Mouse (Mus musculus) adrenal gland, adult 18-20 months (tissue): Measurements from ENCODE around the gene Spock1. TPM values are rescaled to one million over a fixed set of nuclear protein-coding genes. Genes with fewer than 3 reads are reported as not detected.

Source experiments
- DNase-seq, 2 experiments: peaks; one replicate each; pipeline ENCODE4 v3.0.0; 2021 to 2022; ENCODE audit warnings: low spot score in 2 of 2
- total RNA-seq, 2 experiments: library from RNA; stranded (reverse); gene quantifications; 1 replicate in 1 of 2; 2 replicates in 1 of 2; pipeline ENCODE4 v1.2.3; 2021

Spock1 gene
- total RNA-seq, 2 experiments from 2014 or later: 9.4 to 10.9 TPM

DNA sequence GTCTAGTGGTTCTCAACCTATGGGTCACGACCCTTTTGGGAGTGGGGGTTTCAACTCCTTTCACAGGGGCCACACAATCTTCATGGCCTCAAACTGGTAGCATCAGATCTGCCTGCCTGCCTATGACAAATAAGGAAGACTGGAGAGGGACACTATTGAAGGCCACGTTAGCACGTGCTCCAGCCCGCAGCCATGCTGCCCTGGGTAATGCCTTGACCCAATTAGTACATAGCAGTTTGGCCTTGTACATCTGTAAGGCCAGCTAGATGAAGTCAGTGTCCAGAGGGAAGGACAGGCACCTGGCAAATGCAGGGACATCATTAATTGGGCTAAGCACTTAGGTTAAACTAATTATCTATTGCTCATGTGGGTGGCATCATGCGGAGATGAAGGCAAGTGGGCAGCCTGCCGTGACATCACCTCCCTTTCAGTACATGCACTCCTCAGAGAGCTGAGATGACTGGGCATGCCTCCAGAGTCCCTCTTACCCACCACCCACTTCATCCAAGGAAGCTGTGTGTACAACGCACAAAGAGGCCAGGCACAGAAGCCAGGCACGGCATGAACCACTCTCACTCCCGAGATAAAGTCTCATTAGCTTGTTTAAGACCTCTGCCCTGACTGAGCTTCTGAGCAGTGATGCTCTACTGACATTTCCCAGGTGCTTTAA lies 241.8 kb downstream of the Spock1 start:
- DNase-seq: no peak

DNA sequence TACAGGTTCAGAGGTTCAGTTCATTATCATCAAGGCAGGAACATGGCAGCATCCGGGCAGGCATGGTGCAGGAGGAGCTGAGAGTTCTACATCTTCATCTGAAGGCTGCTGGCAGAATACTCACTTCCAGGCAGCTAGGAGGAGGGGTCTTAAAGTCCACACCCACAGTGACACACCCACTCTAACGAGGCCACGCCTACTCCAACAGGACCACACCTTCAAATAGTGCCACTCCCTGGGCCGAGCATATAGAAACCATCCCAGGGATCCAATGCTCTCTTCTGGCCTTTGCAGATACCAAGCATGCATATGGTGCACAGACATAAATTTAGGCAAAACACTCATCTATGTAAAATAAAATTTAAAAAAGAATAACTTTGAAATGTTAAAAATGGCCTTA lies 245.6 kb downstream of the Spock1 start:
- no peak for DNase-seq

DNA sequence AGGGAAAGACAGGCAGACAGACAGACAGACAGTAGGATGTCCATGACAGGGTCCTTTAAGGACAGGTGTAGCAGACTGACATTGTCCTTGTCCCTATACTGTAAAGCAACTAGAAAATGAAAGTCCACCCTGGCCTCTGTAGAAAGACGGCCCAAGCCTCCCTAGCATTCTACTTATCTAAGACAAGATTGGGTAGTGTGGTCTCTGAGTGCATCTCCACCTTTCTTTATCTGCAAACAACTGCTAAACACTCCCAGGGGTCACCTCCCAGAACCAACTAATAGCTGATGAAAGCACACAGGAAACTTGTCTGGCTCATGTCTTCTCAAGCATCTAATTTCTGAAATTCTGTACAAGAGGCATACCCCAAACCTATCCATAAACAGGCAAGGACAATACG lies 247.6 kb downstream of the Spock1 start:
- DNase-seq: no peak

DNA sequence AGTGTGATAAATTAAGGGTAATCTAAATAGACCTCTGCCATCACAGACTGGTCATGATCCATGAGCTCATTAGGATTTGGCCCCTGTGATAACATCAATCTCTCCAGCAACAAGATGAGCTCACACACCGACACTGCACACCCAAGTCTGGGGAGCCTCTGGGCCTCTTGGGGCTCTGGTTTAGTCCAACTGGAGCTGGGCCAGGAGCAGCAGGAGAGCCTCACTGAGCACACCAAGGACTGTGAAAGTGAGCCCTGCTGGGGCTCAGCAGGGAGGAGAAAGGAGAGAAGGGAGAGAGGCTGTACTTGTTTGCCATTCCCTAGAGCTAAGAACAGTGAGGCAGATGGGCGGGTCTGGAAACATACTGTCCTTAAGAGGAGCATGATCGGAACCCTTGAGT lies 248.3 kb downstream of the Spock1 start:
- no peak for DNase-seq

DNA sequence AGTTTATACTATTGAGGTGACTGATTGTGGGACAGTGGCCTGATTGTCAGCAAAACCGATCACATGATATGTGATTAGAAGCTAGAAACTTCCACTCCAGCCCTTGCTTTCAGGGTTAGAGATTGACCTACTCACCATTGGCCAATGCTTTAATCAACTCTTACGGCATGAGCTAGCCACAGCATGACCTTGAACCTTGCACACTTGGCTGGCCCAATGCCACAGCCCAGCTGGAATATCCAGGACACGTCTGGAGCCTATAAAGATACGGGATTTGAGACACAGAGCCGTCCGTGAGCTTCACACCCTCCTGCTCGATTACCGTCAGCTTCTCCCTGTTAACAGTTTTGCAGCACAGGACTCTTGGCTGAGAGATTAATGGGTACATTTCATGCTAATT lies 251.5 kb downstream of the Spock1 start:
- DNase-seq: peak in 1 of 2 experiments; percentile 33

DNA sequence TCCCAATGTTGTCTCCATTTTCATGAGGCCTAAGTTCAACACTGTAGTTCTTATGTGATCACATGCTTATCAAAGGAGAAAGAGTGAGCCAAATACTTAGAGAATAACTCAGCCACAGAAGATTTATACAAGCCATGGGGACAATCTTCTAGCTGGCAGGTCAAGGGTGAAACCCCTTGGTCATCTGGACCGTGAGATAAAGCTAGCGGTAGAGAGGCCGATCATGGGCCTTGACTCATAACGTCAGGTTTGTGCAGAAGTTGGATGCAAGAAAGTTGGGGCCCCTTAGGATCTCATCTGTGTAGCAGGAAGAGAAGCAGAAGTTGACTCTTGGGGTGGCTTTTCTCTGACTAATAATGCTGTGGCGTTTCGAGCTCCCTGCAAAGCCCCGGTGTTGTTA lies 253.8 kb downstream of the Spock1 start:
- no peak for DNase-seq

DNA sequence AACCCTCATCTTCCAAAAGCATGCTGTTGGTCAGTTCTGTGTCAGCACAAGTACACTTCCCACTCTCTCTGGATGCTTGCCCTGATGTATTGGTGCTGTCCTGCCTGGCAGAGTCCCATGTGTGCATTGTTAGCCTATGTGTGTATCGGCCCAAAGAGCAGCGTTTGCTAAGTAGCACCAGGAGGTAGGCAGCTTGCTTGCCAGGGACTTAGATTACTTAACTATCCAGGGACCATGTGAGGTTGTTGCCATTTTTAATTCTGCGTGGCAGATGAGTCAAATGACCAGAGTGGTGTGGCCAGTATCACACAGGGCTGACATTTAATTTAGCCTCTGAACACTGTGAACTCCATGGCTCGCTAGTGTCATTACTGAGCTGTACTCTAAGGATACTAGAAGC lies 256.9 kb downstream of the Spock1 start:
- DNase-seq: no peak

DNA sequence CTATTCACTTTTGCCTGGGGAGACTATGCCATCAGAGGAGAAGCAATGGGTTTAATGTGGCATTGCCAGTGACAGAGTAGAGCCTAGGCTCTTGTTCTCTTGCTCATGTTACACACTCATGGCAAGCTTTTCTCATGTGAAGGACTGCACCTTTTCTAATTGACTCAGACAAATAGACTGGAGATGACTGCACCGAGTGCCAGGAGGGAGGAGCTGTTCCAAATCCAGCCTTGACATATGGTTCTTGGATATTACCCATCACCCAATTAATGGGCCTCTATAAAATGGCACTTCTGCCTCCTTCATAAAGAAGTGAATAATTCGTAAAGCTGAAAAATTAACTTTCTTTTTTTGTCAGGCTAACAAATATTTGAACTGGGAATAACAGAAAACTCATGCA lies 259.3 kb downstream of the Spock1 start:
- no peak for DNase-seq

DNA sequence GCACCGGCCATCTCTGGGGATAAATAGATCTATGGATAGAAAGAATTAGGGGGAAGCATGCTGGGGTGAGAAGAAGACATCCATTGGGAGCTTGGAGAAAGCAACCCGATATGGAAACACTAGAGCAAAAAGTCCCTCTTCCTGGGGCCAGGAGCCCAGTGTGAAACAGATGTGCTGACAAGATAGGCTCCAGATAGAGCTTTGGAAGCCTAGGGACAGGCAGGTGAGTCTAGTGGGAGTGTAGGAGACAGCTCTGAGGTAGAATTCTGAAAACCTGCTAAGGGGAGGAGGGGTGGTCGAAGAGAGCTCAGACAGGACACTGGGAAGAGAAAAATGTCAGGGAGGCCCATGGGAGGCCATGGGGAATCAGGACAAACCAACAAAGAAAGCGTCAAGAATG lies 260.7 kb downstream of the Spock1 start:
- DNase-seq: no peak

DNA sequence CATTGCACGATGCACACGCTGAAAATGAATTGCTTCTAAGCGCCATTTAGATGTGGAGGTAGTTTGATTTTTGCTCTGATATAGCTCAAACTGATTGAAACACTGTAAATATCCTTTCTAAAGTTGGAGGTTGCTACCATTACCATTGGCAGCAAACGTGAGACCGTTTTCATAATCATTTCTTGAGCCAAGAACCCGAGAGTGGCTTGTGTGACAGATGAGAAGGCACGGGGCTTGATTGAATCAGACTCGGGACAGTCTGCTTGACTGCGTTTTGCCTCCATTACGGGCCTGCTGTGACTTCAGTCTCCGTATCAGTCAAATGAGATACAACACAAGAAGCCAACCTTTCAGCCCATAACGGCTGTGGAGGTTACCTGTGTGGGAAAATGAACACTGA lies 265.1 kb downstream of the Spock1 start:
- no peak for DNase-seq

DNA sequence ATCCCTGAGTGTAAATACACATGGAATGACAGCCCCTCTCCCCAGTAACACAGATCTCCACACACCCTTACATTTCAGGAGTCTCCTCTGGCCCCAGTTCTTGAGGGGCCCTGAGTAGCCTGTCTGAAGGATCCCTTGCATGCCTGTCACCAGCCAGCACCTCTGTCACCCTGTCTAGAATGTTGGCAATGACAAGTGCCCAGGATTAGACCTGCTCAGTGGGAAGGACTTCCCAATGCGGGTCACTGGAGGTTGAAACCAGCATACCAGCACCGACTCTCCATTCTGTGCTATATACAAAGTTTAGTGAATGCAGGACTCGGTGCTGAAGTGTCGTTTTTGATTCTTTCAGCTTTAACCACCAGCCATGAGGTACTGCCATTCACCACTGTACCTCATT lies 266.5 kb downstream of the Spock1 start:
- DNase-seq: no peak

DNA sequence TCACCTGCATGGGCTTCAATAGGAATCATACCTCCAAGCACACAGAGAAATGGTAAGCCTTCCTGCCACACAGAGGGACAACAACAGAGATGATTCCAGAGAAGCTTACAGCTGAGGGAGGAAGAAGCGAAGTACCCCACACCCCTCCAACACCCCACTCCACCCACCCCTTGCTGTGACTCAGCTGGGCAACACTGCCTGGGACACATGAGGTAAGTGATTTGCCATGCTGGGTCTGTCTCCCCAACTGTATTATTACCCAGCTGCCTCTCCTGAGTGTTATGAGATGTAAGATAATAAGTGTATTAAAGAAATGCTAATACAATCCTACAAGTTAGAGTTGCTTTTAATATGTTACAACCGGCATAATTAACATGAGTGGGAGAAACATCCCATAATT lies 267.2 kb downstream of the Spock1 start:
- DNase-seq: no peak

DNA sequence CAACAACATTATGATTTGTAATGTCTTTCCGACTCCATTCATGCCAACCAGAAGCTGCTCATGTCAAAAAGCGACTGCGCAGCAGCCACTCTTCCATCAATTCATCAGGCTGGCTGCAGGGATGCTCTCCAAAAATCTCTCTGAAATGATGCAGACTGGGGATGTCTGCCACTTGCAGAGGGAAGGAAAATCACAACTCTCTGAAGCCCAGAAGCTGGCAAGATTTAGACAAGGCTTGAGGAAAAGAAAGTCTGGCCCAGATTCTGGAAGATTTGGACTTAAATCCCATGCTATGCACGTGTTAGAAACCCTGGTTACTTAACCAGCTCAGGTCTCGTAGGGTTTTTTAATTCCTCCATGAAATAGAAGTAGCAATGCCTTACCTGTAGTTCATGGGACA lies 269.3 kb downstream of the Spock1 start:
- no peak for DNase-seq

DNA sequence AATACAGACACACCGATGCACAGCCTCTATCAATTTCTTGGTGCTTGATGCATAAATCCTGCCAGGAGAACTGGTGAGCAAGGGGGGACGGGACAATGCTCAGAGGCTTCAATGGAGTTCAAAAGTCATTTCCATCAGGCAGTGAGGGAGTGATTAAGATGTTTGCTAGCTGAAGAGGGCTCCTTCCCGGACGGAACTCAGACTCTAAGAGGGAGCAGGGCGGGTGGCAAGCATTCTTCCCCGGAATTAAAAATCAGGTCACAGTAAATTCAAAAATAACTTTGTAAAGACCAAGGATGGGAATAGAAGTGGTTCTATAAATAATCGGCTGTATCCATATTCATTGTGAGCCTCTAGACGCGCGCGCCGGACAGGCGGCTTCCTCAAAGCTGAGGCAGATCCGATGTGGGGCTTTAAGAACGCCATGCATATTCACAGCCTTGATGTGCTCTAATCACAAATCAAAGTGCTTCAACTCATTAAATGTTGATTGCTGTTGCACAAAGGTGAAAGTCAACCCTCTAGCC lies 270.5 kb downstream of the Spock1 start:
- no peak for DNase-seq

DNA sequence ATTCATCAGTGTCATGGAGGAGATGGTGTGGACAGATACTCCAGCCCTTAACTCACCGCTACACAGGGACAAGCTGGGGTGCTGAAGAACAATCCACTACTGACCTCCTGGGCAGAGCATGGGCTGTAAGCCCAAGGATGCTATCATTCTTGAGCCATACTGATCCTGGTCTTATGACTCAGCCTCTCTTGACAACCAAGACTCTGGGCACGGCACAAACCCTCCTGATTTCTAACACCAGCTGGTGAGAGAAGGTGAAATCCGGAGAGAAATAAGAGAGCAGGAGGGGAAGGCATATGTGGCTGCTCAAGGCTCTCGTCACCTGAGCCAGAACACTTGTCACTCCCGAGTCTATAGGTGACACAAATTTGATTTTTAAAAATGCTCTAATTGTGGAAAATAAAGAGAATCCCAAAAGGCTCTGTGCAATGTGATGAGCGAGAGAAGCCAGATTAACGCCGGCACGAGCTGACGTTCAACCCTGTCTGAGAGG lies 271.0 kb downstream of the Spock1 start:
- DNase-seq: no peak

DNA sequence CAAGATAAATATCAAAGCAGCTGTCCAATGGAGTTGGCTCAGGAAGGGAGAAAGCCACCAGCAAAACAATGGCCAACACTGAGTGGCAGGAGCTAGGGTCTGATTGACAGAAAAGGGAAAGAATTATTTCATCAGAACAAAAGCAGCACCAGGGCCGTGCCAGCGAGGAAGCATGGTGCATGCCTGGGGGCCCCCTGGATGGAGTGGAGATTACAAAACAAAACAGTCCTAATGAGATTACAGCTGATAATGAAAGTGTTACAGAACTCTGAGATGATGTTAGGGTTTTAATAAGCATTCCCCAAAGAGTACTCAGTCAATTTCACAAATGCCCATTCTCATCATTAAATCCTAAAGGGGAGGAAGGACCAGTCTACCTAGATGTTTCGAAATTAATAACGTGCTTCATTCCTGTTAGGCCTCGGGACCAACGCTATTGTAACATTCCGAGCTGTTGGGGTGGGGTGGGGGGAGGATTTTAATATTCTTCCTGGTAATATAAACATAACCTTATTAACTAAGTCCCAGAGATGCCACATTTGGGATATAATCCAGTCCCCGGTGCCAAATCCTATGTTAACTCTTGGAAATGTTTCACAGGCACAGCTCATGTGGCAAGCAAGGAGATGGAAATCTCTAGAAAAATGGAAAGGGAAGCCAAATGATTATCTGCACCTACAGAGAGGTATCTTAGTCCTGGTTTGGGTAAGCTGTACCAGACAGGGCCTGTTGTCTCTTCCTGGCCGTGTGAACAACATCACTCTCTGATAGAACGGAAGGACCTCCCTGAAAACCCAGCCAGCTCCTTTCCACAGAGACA lies 271.7 kb downstream of the Spock1 start:
- DNase-seq: no peak

DNA sequence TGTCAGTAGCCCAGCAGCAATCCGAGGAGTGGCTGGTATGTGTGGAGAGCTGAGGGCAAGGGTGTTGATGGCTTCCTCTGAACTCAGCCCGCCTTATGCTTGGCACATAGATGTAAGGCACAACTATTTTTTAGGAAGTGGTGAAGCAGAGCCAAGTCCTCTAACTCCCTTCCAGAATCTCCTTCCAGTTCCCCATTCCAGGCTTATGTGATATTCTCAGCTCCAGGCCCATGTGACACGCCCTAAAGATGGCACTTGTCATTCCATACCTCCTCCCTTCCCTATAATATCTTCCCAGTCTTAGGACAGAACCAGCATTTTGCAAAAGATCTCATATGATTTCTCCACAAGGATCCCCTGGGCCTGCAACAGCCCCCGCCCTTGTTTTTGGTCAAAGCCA lies 277.6 kb downstream of the Spock1 start:
- DNase-seq: no peak

DNA sequence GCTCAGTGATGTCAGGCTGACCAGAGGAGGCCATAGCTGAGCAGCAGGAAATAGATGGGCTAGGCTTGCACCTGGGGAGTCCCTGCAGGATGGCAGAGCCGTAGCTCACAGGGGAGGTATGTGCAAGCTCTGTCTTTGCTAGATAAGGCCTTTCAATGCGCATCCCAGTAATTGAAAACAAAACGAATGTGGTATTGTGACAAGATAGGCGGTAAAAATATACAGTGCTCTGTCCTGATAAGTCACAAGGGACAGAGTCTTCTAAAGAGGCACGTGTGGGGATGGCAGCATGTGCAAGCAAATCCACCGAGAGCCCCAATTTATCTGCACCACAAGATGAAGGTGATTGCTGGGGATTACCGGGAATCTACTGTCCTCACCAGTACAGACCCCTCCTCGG lies 279.9 kb downstream of the Spock1 start:
- DNase-seq: no peak

DNA sequence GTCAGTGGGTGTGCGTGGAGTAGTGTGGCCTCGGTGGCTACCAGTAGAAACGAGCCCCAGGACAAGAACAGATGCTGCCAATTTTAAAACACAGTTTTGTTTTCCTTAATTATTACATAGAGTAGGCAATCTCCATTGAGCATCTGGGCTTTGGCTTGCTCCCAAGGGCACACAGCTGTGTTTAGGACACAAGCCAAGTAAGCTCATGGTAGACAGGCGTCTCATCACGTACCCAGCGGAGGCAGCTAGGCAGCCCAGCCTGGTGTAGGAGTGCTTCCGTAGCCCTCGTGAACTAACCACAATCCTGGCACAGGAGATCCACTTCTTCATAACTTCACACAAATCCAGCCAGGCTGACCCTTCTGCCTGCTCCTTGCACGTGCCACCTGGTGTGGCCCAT lies 281.7 kb downstream of the Spock1 start:
- DNase-seq: peak in 1 of 2 experiments; percentile 3

DNA sequence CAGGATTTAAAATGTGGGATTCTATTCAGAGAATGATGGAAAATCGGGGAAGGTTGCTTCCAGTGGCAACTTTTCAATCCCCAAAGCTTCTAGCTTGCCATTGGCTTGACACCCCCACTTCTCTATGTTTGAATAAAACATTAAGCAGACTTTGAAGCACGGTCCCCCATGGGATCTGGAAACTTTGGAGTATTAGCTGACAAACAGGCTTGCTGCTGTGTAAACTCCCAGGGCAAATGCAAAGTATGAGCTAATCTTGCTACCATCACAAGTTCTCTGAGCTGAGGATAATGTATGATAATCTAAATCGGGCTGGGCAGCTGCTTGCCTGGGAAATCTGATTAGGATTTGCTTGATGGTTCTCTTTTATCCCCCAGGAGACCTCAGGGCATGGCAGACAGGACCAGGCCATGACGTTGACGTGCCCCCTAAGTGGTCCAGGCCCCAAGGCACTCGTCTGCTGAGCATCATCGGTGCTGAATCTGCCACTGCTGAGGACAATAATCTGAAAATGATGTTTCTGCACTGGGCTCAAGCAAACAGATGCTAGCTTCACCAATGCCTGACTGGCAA lies 284.1 kb downstream of the Spock1 start:
- DNase-seq: no peak

DNA sequence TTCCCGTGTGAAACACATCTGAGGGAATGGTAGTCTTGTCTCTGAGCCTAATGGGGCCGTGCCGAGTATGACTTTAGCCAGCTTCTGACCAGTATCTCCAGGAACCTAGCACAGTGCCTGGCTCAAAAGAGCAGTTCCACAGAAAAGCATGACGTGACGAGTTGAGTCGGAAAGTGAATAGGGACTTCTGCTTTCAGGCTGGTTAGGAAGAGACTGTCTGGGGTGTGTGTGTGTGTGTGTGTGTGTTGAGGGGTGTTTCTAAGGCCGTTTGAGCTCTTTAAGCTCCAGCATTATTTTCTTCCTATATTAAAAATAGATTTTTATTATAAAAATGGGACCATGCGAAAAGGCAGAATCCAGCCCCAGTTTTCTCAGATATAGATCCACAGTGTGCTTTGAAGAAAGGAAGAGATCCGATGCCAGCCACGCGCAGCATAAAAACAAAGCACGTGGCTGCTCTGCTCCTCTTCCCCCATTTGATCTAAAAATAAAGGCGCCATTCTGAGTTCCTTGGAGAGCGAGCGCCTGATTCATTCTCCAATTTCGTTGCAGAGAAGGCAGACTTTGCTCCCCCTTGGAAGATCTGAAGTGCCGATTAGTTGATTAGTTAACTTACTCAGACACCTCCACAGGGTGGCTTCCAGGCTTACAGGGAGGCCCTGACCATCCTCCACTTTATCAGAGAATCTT lies 288.9 kb downstream of the Spock1 start:
- DNase-seq: no peak
